Mouse (Mus musculus) thymus, postnatal 0 days (tissue): Measurements from ENCODE around the gene Ankrd39. TPM values are rescaled to one million over a fixed set of nuclear protein-coding genes. Genes with fewer than 3 reads are reported as not detected.

Experiments used
- DNase-seq: peaks from one replicate; pipeline ENCODE4 v3.0.0-alpha.2; 2015; ENCODE audit warnings: low spot score
- polyA plus RNA-seq: library from polyadenylated mRNA; unstranded; fragments of >200 nt; fragmentation: Nextera tagmentation; extraction: Ambion mirVana; gene quantifications from 2 replicates; pipeline ENCODE4 v1.2.1, GENCODE M21; 2015

Gene Ankrd39
- polyA plus RNA-seq, 1 experiment from 2014 or later, result 22.7 TPM

DNA sequence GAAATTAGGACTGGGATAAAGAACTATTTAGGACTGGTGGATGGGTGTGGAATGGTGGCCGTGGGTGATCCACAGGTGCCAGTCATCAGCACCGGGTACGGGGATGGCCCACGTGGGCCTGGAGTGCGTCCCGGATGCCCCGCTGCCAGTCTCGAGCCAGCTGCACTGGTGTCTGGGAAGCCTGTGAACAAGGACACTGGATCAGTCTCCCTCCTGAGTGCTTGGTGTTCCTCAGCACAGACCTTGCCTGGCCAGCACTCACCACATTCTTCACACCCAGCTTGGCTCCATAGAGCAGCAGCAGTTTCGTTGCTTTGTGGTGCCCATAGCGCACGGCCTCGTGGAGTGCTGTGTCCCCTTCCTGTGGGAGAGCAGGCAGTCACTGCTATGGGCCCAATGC lies 15.8 kb downstream of the Ankrd39 start:
- DNase-seq, result no peak

DNA sequence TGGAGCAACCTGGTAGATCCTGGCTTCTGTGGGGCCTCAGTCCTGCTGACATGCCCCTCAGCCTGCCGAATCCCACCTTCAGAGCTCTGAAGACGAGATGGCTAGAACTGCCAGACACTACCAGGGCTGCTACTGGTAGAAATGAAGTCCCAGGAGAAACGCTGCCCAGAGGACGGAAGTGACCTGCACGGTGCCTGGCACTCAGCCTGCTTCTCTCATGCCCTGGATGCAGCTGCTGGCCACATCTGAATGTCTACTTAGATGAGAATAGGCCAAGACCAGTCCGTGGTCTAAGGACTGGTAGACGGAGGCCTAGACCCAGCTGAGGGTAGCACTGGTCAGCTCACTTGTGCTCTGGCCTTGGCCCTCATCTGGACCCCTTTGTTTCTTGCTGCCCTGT lies 16.3 kb downstream of the Ankrd39 start:
- no peak for DNase-seq

DNA sequence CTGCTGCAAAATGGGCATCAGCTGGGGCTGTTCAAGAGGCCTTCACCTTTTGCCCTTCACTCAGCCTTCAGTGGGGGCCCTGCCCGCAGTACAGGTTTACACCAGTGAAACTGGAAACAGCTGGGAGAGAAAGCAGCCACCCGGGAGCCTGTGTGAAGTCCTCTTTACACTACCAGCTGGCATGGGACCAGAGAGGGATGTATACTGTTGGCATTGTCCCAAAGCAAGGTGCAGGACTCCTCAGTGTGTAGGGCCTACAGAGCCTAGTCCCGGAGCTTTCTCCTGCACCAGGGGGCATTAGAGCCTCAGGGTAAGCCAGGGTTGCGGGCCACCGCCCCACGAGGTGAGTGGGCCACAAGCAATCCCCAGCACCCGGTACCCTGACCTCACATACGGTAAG lies 16.8 kb downstream of the Ankrd39 start:
- DNase-seq, result no peak

- no peak for DNase-seq
These were observed 17.4 kb downstream of the Ankrd39 start for GRCm38 (mm10) chr1:36529875-36530274.

- DNase-seq, result no peak
These were observed 18.0 kb downstream of the Ankrd39 start for GRCm38 (mm10) chr1:36529274-36529673.

GRCm38 (mm10) chr1:36528351-36528750 lies 18.9 kb downstream of the Ankrd39 start:
- no peak for DNase-seq

DNA sequence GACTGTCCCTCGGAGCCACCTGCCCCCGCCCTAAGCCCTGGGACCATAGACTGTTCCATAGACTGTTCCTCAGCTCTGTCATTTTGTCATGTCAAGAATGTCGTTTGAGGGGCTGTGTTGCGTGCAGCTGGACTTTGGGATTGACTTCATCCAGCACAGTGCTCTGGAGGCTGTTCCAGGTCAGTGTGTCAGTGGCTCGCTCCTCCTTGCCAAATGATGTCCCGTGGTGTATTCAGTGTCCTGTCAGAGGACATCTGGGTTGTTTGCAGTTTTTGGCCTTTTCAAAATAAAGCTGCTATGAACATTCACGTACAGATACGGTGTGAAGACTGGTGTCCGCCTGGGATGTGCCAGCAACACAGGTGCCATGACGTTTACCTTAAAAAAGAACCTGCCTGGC lies 20.3 kb downstream of the Ankrd39 start:
- no peak for DNase-seq

- no peak for DNase-seq
These were observed 21.5 kb downstream of the Ankrd39 start for GRCm38 (mm10) chr1:36525774-36526173.

- no peak for DNase-seq
These were observed 23.2 kb downstream of the Ankrd39 start for GRCm38 (mm10) chr1:36524058-36524457.

DNA sequence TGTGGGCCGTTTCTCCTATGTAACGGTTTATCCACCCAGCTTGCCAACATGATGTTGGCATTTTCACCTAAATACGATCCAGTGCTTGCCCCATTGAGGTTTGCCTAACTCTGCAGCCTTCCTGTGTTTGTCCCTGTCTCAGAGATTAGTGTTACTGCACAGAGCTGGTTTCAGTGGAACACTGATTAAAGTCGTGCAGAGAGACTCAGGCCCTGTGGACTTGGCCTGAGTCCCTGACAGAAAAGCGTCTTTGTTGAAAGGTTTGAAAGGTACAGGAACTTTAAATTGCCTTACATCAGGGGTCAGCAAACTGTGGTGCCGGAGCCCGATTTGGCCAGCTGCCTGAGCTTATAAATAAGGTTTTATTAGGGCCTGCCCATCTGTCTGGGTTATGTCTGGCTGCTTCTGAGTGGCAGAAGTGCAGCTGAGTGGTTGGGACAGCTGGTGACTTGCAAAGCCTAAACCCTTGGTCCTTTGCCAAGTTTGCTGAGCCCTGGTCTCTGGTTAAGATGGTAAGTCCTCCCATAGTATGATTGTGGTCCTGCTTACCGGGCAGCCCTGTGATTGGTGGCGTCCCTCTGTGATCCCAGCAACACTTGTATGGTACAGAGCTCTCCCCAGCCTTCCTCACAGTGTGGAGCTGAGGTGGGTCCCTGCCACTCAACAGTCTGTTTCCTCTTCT lies 23.8 kb downstream of the Ankrd39 start:
- no peak for DNase-seq

GRCm38 (mm10) chr1:36522210-36522609 lies 25.0 kb downstream of the Ankrd39 start:
- no peak for DNase-seq

DNA sequence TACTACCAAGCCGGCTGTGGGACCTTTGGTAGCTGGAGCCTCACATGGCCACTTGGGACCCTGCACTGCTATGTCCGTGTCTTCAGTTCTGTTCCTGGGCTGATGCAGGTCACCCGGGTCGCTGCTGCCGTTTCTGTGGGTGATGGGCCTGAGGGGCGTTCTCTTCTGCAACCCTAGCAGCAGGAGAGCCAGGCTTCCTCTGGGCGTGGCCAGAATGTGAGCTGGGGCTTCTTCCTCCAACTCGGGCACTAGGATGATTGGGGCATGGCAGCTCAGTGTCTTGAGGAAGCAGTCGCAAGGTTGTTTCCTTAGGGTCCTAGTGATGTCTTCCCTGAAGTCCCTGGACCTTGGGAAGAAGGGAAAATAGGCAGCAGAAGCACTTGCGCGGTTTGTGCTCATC lies 27.6 kb downstream of the Ankrd39 start:
- DNase-seq, result no peak

DNA sequence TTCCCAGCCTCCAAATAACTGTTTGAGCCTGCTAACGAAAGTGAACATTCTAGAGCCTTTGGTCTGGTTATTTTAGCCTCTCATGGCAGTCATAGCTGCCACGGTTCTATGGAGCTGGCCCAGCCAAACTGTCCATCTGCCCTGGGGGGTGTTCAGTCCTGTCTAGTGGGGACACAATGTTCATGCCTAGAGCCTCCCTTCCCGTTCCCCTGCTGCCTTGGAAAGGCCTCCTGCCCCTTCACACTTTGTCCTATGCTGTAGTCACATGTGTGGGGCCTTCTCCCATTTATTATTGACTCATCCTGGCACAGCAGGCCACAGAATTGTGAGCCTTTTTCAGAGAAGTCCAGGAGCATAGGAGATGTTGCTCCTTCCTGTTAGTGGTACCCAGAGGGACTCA lies 29.0 kb downstream of the Ankrd39 start:
- DNase-seq, result no peak

DNA sequence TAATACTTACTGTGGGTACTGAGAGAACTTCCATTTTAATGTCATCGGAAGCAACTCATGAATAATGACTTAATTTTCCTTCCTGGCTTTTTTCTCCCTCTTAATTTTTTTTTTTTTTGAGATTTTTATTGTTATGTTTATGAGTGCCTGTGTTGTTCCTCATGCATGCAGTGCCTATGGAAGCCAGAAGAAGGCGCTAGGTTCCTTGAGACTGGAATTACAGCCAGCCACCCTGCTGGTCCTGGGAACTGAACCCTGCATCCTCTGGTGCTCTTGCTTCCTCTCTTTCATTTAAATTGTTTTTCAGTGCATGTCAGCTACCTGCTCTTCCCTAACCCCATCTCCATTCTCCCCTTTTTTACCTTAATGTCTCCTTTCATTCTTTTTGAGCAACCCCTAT lies 33.5 kb downstream of the Ankrd39 start:
- peak; percentile 13 for DNase-seq

DNA sequence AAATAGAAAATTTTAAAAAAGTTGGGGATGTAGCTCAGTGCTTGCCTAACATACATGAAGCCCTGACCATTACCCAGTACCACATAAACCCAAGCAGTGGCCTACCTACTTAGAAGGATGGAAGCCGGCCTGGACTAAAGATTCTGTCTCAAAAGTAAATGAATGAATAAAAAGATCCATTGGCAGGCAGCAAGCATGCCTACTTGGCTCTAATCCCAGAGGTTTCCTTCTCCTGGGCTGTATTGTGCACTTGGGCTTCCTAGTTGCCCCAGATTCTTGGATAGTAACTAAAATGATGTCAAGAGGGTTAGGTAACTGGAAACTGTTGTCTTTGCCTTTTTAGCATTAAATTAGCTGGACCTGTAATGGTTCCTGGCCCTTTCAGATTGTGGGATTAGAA lies 33.9 kb downstream of the Ankrd39 start:
- no peak for DNase-seq

DNA sequence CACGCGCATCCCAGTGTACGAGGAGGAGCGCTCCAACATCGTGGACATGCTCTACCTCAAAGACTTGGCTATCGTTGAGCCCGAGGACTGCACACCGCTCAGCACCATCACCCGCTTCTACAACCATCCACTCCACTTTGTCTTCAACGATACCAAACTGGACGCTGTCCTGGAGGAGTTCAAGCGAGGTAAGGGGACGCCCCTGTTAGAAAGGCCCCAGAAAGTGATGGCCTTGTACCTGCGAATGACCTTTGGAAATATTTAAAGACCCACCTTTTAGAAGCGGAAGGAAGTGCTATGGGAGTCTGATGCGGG lies 34.3 kb downstream of the Ankrd39 start:
- DNase-seq, result no peak

- DNase-seq, result peak; percentile 61
These were observed 34.9 kb downstream of the Ankrd39 start for GRCm38 (mm10) chr1:36512089-36512965.

- peak; percentile 99 for DNase-seq
These were observed 35.8 kb downstream of the Ankrd39 start, which contains the start of gene Cnnm3 for GRCm38 (mm10) chr1:36511289-36512021. Gene Cnnm3 (plus strand): TSS chr1:36511867.

- no peak for DNase-seq
These were observed 39.0 kb downstream of the Ankrd39 start for GRCm38 (mm10) chr1:36508238-36508637.

DNA sequence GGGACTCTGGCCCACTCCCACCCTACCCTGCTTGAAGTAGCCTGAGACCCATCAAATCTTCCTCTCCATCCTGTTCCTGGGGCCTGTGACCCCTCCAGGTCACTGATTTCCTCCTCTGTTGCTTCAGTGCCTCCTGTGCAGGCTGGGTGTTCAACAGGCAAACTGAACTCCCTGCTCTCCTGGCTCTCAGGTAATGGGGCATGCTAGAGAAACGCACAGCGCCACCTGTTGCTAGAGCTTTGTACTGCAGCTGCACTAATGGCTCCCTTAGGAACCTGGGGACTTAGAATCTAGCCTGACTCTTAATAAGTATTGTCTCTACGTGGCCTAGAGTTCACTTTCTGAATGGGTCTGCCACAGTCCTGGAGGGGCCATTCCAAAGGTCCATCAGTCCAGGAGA lies 46.0 kb downstream of the Ankrd39 start:
- peak; percentile 79 for DNase-seq

DNA sequence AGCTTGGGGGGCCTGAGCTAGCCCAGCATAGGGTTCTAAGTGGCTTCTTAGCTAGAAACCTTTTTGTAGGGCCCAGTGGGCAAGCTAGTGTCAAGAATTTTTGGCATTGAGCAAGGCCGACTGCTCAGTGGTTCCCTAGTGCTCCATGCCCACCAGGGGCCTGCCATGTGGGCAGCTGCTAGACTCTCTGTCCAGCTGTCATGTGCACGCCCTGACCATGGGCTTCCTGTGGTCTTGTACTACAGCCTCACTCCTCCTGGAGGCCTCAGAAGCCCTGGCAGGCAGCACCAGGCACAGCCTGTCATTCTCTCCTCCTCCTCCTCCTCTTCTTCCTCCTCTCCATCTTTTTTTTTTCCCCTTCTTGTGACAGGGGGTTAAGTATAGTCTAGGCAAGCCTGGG lies 49.9 kb downstream of the Ankrd39 start:
- DNase-seq, result no peak

GRCm38 (mm10) chr1:36496719-36497118 lies 50.5 kb downstream of the Ankrd39 start:
- no peak for DNase-seq
